Mouse (Mus musculus): ENCODE results near the gene Pde6b. TPM values are rescaled to one million over a fixed set of nuclear protein-coding genes. Genes with fewer than 3 reads are reported as not detected.
A peak's percentile ranks its signal among the peaks of the same experiment; 100 is the strongest.

The Pde6b gene
- total and polyA plus RNA-seq, 3 experiments, result not detected

DNA sequence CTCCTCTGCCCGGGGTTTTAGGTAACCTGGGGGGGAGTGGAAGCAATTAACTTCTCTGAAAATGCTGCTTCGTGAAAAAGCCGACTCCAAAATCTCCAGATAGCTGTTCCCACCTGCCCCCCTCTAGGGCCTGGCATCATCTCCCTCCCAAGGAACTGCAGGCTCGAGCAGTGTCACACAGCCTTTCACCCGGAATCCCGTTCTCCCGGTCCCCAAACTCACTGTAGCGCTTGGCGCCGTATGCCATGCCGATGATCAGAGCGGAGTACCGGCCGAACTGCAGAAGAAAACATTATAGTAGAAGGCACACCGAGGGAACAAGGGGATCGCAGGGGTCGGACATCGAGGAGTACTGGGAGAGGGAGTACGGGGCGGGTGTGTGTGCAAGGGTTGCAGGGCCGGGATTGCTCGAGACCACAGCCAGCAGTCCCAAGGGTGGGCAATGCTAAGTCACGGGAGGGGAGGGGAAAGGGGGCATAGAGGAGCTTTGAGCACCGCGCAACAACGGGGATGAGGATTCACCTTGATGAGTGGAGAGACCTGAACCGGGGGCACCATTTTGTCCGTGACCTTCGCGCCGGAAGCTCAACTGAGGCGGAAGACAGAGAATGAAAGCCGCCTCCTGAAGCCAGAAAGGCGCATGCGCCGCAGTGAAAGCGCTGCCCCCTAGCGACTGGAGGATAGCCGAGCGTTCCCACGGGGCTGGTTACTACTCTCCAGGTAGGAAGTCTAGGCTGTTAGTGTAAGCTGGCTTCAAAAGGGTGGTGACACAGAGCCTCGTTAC lies 45.8 kb downstream of the Pde6b start, which contains the start of gene Atp5k:
Gene Atp5k, minus strand, starts transcription at position 645 of the 784 bp plus-strand sequence.
- Histone ChIP-seq H3K9ac (ENCODE audit: low read depth, low read length) (peak within 1 kb of the TSS; percentile 85), H3K79me2 (replicated peaks; ENCODE audit: control insufficient read depth, insufficient read depth, low read length) (no peaks in the 10 kb centered on the region), H3K4me3 (peak within 1 kb of the TSS; percentile 77), H3K36me3 (ENCODE audit: control insufficient read depth, insufficient read depth, low read length) (no peaks in the 10 kb centered on the region; the same call in 1 of the 2 replicates), H3K27ac (peak within 1 kb of the TSS; percentile 88), H3K27me3 (ENCODE audit: control insufficient read depth, insufficient read depth, low read length) (no peaks in the 10 kb centered on the region), H3K4me1 (ENCODE audit: control insufficient read depth, insufficient read depth, low read length) (peaks cover 4% of the 10 kb centered on the region)
- DNase-seq, result peak; percentile 92
- TF ChIP-seq CTCF (IDR thresholded peaks at IDR 0.05), result peak; percentile 99
- TF ChIP-seq POLR2A (IDR thresholded peaks at IDR 0.05; ENCODE audit: insufficient read depth, low read depth, low read length), result peak; percentile 94
- peak; percentile 65; the same call in 1 of the 2 replicates for TF ChIP-seq EP300 (IDR thresholded peaks at IDR 0.05; ENCODE audit: insufficient read depth, low read depth, low read length)
- 1% methylated on average over 42 of the region's 42 CpGs for WGBS
- intact Hi-C loops (cut with DNase I), result loop anchor here (1.0 to 5.0 kb wide), 4 partner anchors 15 to 227 kb away; partner anchors contain the start of genes Gak, Idua, Pcgf3 and Tmem175

GRCm38 (mm10) chr5:108436101-108436500 lies 47.9 kb downstream of the Pde6b start:
- no peak overlapping the region for H3K9ac ChIP-seq (ENCODE audit: low read depth, low read length)
- no peaks in the 10 kb centered on the region; the same call in 1 of the 2 replicates for H3K36me3 ChIP-seq (ENCODE audit: control insufficient read depth, insufficient read depth, low read length)
- WGBS, result 71% methylated on average over 2 of the region's 2 CpGs
- no peak overlapping the region for H3K4me3 ChIP-seq
- no peaks in the 10 kb centered on the region for H3K27me3 ChIP-seq (ENCODE audit: control insufficient read depth, insufficient read depth, low read length)
- no peaks in the 10 kb centered on the region for H3K79me2 ChIP-seq (replicated peaks; ENCODE audit: control insufficient read depth, insufficient read depth, low read length)
- peaks cover 4% of the 10 kb centered on the region for H3K4me1 ChIP-seq (ENCODE audit: control insufficient read depth, insufficient read depth, low read length)
- intact Hi-C loops (cut with DNase I), result no loop called here
- TF ChIP-seq EP300 (IDR thresholded peaks at IDR 0.05; ENCODE audit: insufficient read depth, low read depth, low read length) (no peak), CTCF (IDR thresholded peaks at IDR 0.05) (no peak), POLR2A (IDR thresholded peaks at IDR 0.05; ENCODE audit: insufficient read depth, low read depth, low read length) (no peak)
- no peak for DNase-seq
- no peak overlapping the region for H3K27ac ChIP-seq

- Histone ChIP-seq H3K36me3 (ENCODE audit: control insufficient read depth, insufficient read depth, low read length) (no peaks in the 10 kb centered on the region), H3K79me2 (replicated peaks; ENCODE audit: control insufficient read depth, insufficient read depth, low read length) (no peaks in the 10 kb centered on the region), H3K27me3 (ENCODE audit: control insufficient read depth, insufficient read depth, low read length) (no peaks in the 10 kb centered on the region), H3K9ac (ENCODE audit: low read depth, low read length) (no peak overlapping the region), H3K27ac (no peak overlapping the region), H3K4me3 (no peak overlapping the region), H3K4me1 (ENCODE audit: control insufficient read depth, insufficient read depth, low read length) (peaks cover 4% of the 10 kb centered on the region)
- DNase-seq, result peak in 1 of 2 experiments; percentile 30
- intact Hi-C loops (cut with DNase I), result no loop called here
- WGBS, result 72% methylated on average over 3 of the region's 3 CpGs
- TF ChIP-seq POLR2A (IDR thresholded peaks at IDR 0.05; ENCODE audit: insufficient read depth, low read depth, low read length) (no peak), CTCF (IDR thresholded peaks at IDR 0.05) (no peak), EP300 (IDR thresholded peaks at IDR 0.05; ENCODE audit: insufficient read depth, low read depth, low read length) (no peak)
Observed at GRCm38 (mm10) chr5:108446973-108447372, 58.8 kb downstream of the Pde6b start.

GRCm38 (mm10) chr5:108447857-108448256 lies 59.7 kb downstream of the Pde6b start:
- Histone ChIP-seq H3K4me1 (ENCODE audit: control insufficient read depth, insufficient read depth, low read length) (peaks cover 4% of the 10 kb centered on the region), H3K79me2 (replicated peaks; ENCODE audit: control insufficient read depth, insufficient read depth, low read length) (no peaks in the 10 kb centered on the region), H3K27me3 (ENCODE audit: control insufficient read depth, insufficient read depth, low read length) (no peaks in the 10 kb centered on the region), H3K4me3 (no peak overlapping the region), H3K9ac (ENCODE audit: low read depth, low read length) (no peak overlapping the region), H3K36me3 (ENCODE audit: control insufficient read depth, insufficient read depth, low read length) (no peaks in the 10 kb centered on the region), H3K27ac (no peak overlapping the region)
- intact Hi-C loops (cut with DNase I), result no loop called here
- no peak for TF ChIP-seq CTCF (IDR thresholded peaks at IDR 0.05)
- no peak for TF ChIP-seq POLR2A (IDR thresholded peaks at IDR 0.05; ENCODE audit: insufficient read depth, low read depth, low read length)
- TF ChIP-seq EP300 (IDR thresholded peaks at IDR 0.05; ENCODE audit: insufficient read depth, low read depth, low read length), result no peak
- no peak for DNase-seq
- WGBS, result 81% methylated on average over 7 of the region's 7 CpGs

DNA sequence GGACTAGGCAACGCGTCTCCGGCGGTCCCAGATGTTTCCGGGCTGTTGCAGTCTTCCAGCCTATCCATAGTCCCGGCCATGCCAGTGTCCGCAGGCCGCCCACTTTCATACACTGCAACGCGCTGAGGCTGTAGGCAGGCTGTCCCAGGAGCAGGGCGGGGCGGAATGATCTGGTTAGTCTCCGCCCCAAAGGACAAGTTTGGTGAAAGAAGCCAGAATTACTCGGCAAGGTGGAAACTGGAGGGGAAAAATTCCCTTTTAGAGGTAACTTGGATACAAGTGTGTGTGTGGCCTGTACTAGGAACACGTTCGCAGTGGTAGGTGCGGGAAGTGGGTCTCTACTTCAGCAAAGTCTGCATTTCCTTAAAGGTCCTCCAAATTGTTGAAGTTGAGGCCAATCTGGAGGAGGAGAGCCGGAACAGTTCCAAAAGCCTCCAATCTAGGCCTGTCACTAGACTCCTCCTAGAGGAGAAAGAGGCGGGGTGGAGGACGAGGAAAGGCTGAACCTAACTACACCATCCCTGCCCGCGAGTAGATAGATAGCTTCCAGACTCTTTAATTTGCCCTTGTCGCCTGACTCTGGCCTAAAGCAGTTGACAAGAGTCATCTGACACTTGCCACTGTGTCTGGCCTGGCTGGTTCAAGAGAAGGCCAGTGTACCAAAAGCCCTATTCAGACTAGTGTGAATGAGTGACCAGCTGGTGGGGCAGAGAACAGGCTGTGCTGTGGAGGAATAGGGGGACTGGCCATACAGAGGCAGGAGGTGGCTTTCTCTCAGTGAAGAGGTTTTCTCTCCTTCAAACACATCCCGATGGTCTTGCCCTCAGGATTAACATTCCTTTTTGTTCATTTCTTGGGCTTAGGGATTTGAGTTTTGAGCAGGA lies 60.8 kb downstream of the Pde6b start, which contains the start of gene Mfsd7a:
Gene Mfsd7a, minus strand, starts transcription at position 107 of the 884 bp plus-strand sequence.
- 9% methylated on average over 24 of the region's 24 CpGs for WGBS
- intact Hi-C loops (cut with DNase I), result loop anchor here (1.0 kb wide), 1 partner anchor 15 kb away; the partner anchor contains the start of gene Atp5k
- peak within 1 kb of the TSS; percentile 84 for H3K27ac ChIP-seq

More for the DNA sequence above, 60.8 kb downstream of the Pde6b start, which contains the start of gene Mfsd7a:
- TF ChIP-seq POLR2A (IDR thresholded peaks at IDR 0.05; ENCODE audit: insufficient read depth, low read depth, low read length) (peak; percentile 45), CTCF (IDR thresholded peaks at IDR 0.05) (peak; percentile 21; the same call in 1 of the 2 replicates), EP300 (IDR thresholded peaks at IDR 0.05; ENCODE audit: insufficient read depth, low read depth, low read length) (0 out of 2 replicates have a peak, but pooled peaks have one; percentile 11)
- Histone ChIP-seq H3K4me3 (peak within 1 kb of the TSS; percentile 56), H3K36me3 (ENCODE audit: control insufficient read depth, insufficient read depth, low read length) (no peaks in the 10 kb centered on the region), H3K9ac (ENCODE audit: low read depth, low read length) (peak within 1 kb of the TSS; percentile 41), H3K79me2 (replicated peaks; ENCODE audit: control insufficient read depth, insufficient read depth, low read length) (no peaks in the 10 kb centered on the region), H3K4me1 (ENCODE audit: control insufficient read depth, insufficient read depth, low read length) (peaks cover 4% of the 10 kb centered on the region), H3K27me3 (ENCODE audit: control insufficient read depth, insufficient read depth, low read length) (no peaks in the 10 kb centered on the region)
- peak; percentile 82 to 86 for DNase-seq
